Mouse (Mus musculus) brown adipose tissue, adult 24 weeks (tissue): ENCODE results near the gene Rps6ka1. TPM values are rescaled to one million over a fixed set of nuclear protein-coding genes. Genes with fewer than 3 reads are reported as not detected.
"Not testable (repeated sequence)": the region's sequence is repeated elsewhere in the genome, so short reads cannot be mapped to it uniquely, and the experiment has no call there.

Experiments
- H3K27ac ChIP-seq: fragments of 200-500 bp; replicated peaks from 2 replicates; pipeline ENCODE4 v1.5.1; 2012; ENCODE audit warnings: low read depth, mild to moderate bottlenecking, low read length
- H3K4me1 ChIP-seq: fragments of 200-500 bp; 2 replicates; pipeline ENCODE4 v1.6.1; 2012; ENCODE audit warnings: low read length, mixed read lengths; ENCODE audit not compliant: control insufficient read depth, insufficient read depth, insufficient read length
- H3K4me3 ChIP-seq: fragments of 200-500 bp; 2 replicates; pipeline ENCODE4 v1.5.1; 2012; ENCODE audit warnings: low read depth, mild to moderate bottlenecking, low read length, moderate library complexity; ENCODE audit not compliant: insufficient read depth
- polyA plus RNA-seq: library from polyadenylated mRNA; stranded (reverse); fragments of >200 nt; gene quantifications from 2 replicates; pipeline ENCODE4 v1.2.4, GENCODE M21; 2012; ENCODE audit not compliant: missing spikeins, insufficient read depth, insufficient read length

Rps6ka1 gene
- polyA plus RNA-seq, 1 experiment = 4.2 TPM

- H3K27ac ChIP-seq = no peak overlapping the region
- no peak overlapping the region for H3K4me3 ChIP-seq
- no peaks in the 10 kb centered on the region for H3K4me1 ChIP-seq
Observed at GRCm38 (mm10) chr4:133853630-133854029, 34.0 kb downstream of the Rps6ka1 start.

- H3K4me3 ChIP-seq = no peak overlapping the region
- H3K4me1 ChIP-seq = no peaks in the 10 kb centered on the region; the same call in 1 of the 2 replicates
- H3K27ac ChIP-seq = no peak overlapping the region
Observed at GRCm38 (mm10) chr4:133846625-133847024, 41.0 kb downstream of the Rps6ka1 start.

- no peak overlapping the region for H3K4me3 ChIP-seq
- no peaks in the 10 kb centered on the region; the same call in 1 of the 2 replicates for H3K4me1 ChIP-seq
- no peak overlapping the region for H3K27ac ChIP-seq
Observed at GRCm38 (mm10) chr4:133845060-133845459, 42.5 kb downstream of the Rps6ka1 start.

GRCm38 (mm10) chr4:133844209-133844841 lies 43.3 kb downstream of the Rps6ka1 start:
- Histone ChIP-seq H3K27ac (no peak overlapping the region), H3K4me1 (no peaks in the 10 kb centered on the region; the same call in 1 of the 2 replicates), H3K4me3 (no peak overlapping the region)

- H3K4me1 ChIP-seq = no peaks in the 10 kb centered on the region; the same call in 1 of the 2 replicates
- H3K4me3 ChIP-seq = no peak overlapping the region
- H3K27ac ChIP-seq = no peak overlapping the region
Observed at GRCm38 (mm10) chr4:133842992-133843737, 44.4 kb downstream of the Rps6ka1 start.

- not testable (repeated sequence) for H3K4me1 ChIP-seq, H3K4me3 ChIP-seq, H3K27ac ChIP-seq
Observed at GRCm38 (mm10) chr4:133841756-133842483, 45.7 kb downstream of the Rps6ka1 start.

GRCm38 (mm10) chr4:133841035-133841434 lies 46.6 kb downstream of the Rps6ka1 start:
- H3K4me1 ChIP-seq = no peaks in the 10 kb centered on the region; the same call in 1 of the 2 replicates
- H3K27ac ChIP-seq = no peak overlapping the region
- no peak overlapping the region for H3K4me3 ChIP-seq

GRCm38 (mm10) chr4:133840501-133840900 lies 47.1 kb downstream of the Rps6ka1 start:
- no peak overlapping the region for H3K4me3 ChIP-seq
- H3K4me1 ChIP-seq = no peaks in the 10 kb centered on the region; the same call in 1 of the 2 replicates
- H3K27ac ChIP-seq = no peak overlapping the region

GRCm38 (mm10) chr4:133839385-133839826 lies 48.2 kb downstream of the Rps6ka1 start:
- Histone ChIP-seq H3K27ac (no peak overlapping the region), H3K4me3 (no peak overlapping the region), H3K4me1 (no peaks in the 10 kb centered on the region; the same call in 1 of the 2 replicates)

- Histone ChIP-seq H3K4me1 (no peaks in the 10 kb centered on the region), H3K27ac (no peak overlapping the region), H3K4me3 (no peak overlapping the region)
Observed at GRCm38 (mm10) chr4:133836575-133836974, 51.0 kb downstream of the Rps6ka1 start.

GRCm38 (mm10) chr4:133835211-133835610 lies 52.4 kb downstream of the Rps6ka1 start:
- Histone ChIP-seq H3K4me1 (no peaks in the 10 kb centered on the region), H3K27ac (no peak overlapping the region), H3K4me3 (no peak overlapping the region)

GRCm38 (mm10) chr4:133832945-133833874 lies 54.4 kb downstream of the Rps6ka1 start:
- H3K4me3 ChIP-seq = no peak overlapping the region
- no peak overlapping the region for H3K27ac ChIP-seq
- H3K4me1 ChIP-seq = no peaks in the 10 kb centered on the region

- H3K4me1 ChIP-seq = no peaks in the 10 kb centered on the region
- no peak overlapping the region for H3K4me3 ChIP-seq
- H3K27ac ChIP-seq = no peak overlapping the region
Observed at GRCm38 (mm10) chr4:133830453-133830852, 57.1 kb downstream of the Rps6ka1 start.

- Histone ChIP-seq H3K4me3 (no peak overlapping the region), H3K4me1 (no peaks in the 10 kb centered on the region), H3K27ac (no peak overlapping the region)
Observed at GRCm38 (mm10) chr4:133829281-133830070, 58.1 kb downstream of the Rps6ka1 start.
